Mouse (Mus musculus): Measurements from ENCODE around the gene Rpgrip1. TPM values are rescaled to one million over a fixed set of nuclear protein-coding genes. Genes with fewer than 3 reads are reported as not detected.

Rpgrip1 gene
- polyA plus RNA-seq, 1 experiment from 2014 or later, result 54.5 TPM

Other genes with a start within 250 kb of the Rpgrip1 start
- 69.0 and 94.7 TPM in 2 replicates for gene Mettl17, start 225.9 kb upstream of the Rpgrip1 start, polyA plus RNA-seq (2015; fragmentation: Nextera tagmentation; extraction: Ambion mirVana)
- gene Slc39a2, start 217.8 kb upstream of the Rpgrip1 start, polyA plus RNA-seq (2015; fragmentation: Nextera tagmentation; extraction: Ambion mirVana), result 1.5 and 2.6 TPM in 2 replicates
- 169 and 179 TPM in 2 replicates for gene Ndrg2, start 196.5 kb upstream of the Rpgrip1 start, polyA plus RNA-seq (2015; fragmentation: Nextera tagmentation; extraction: Ambion mirVana)
- not detected in 2 replicates for gene Tppp2, start 192.3 kb upstream of the Rpgrip1 start, polyA plus RNA-seq (2015; fragmentation: Nextera tagmentation; extraction: Ambion mirVana)
- not detected in 2 replicates for gene Rnase13, start 187.9 kb upstream of the Rpgrip1 start, polyA plus RNA-seq (2015; fragmentation: Nextera tagmentation; extraction: Ambion mirVana)
- 58.5 and 70.4 TPM in 2 replicates for gene Arhgef40, start 126.0 kb upstream of the Rpgrip1 start, polyA plus RNA-seq (2015; fragmentation: Nextera tagmentation; extraction: Ambion mirVana)
- gene Tmem253, start 95.0 kb upstream of the Rpgrip1 start, polyA plus RNA-seq (2015; fragmentation: Nextera tagmentation; extraction: Ambion mirVana), result 0.67 and 0.81 TPM in 2 replicates
- gene Zfp219, start 90.0 kb upstream of the Rpgrip1 start, polyA plus RNA-seq (2015; fragmentation: Nextera tagmentation; extraction: Ambion mirVana), result 28.6 and 32.2 TPM in 2 replicates
- not detected in 2 replicates for gene Olfr221, start 68.2 kb upstream of the Rpgrip1 start, polyA plus RNA-seq (2015; fragmentation: Nextera tagmentation; extraction: Ambion mirVana)
- 655 and 693 TPM in 2 replicates for gene Hnrnpc, start 6.7 kb upstream of the Rpgrip1 start, polyA plus RNA-seq (2015; fragmentation: Nextera tagmentation; extraction: Ambion mirVana)
- 55.8 and 67.3 TPM in 2 replicates for gene Supt16, start 86.7 kb downstream of the Rpgrip1 start, polyA plus RNA-seq (2015; fragmentation: Nextera tagmentation; extraction: Ambion mirVana)
- gene Chd8, start 147.1 kb downstream of the Rpgrip1 start, polyA plus RNA-seq (2015; fragmentation: Nextera tagmentation; extraction: Ambion mirVana), result 37.4 and 42.4 TPM in 2 replicates
- gene Tox4, start 168.4 kb downstream of the Rpgrip1 start, polyA plus RNA-seq (2015; fragmentation: Nextera tagmentation; extraction: Ambion mirVana), result 52.1 and 60.2 TPM in 2 replicates
- gene Rab2b, start 168.8 kb downstream of the Rpgrip1 start, polyA plus RNA-seq (2015; fragmentation: Nextera tagmentation; extraction: Ambion mirVana), result 54.9 and 56.8 TPM in 2 replicates
- 53.3 and 55.7 TPM in 2 replicates for gene Mettl3, start 194.4 kb downstream of the Rpgrip1 start, polyA plus RNA-seq (2015; fragmentation: Nextera tagmentation; extraction: Ambion mirVana)
- 31.0 and 34.7 TPM in 2 replicates for gene Sall2, start 218.1 kb downstream of the Rpgrip1 start, polyA plus RNA-seq (2015; fragmentation: Nextera tagmentation; extraction: Ambion mirVana)
- not detected in 2 replicates for gene Olfr1513, start 245.7 kb downstream of the Rpgrip1 start, polyA plus RNA-seq (2015; fragmentation: Nextera tagmentation; extraction: Ambion mirVana)